Mouse (Mus musculus): ENCODE results near the gene Cplx3.

DNA sequence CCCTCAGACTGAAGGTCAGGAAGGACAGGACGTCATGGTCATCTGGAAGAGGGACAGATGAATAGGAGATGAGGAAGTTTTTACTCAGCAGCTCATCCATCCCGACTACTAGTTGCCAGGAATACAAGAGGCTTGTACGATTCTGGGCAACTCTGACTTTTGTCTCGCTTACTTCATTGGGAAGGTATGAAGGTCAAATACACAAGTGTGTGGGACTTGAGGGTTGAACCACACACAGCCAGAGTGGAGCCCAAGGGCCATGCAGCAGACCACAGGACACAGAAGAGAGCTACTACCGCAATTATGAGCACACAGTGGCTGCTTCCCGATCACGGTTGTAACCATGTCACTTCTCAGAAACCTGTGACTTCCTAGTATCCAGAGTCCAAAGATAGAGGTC is 6.5 kb upstream of the Cplx3 start:
- TF ChIP-seq CTCF (IDR thresholded peaks at IDR 0.05; ENCODE audit: low read depth) (no peak), EP300 (optimal IDR thresholded peaks at IDR 0.05) (no peak)
